Mouse (Mus musculus): Measurements from ENCODE around the gene Adgrg5. TPM values are rescaled to one million over a fixed set of nuclear protein-coding genes. Genes with fewer than 3 reads are reported as not detected.
A peak's percentile ranks its signal among the peaks of the same experiment; 100 is the strongest.

The Adgrg5 gene
- polyA plus RNA-seq, 1 experiment from 2014 or later, result 0.91 TPM

DNA sequence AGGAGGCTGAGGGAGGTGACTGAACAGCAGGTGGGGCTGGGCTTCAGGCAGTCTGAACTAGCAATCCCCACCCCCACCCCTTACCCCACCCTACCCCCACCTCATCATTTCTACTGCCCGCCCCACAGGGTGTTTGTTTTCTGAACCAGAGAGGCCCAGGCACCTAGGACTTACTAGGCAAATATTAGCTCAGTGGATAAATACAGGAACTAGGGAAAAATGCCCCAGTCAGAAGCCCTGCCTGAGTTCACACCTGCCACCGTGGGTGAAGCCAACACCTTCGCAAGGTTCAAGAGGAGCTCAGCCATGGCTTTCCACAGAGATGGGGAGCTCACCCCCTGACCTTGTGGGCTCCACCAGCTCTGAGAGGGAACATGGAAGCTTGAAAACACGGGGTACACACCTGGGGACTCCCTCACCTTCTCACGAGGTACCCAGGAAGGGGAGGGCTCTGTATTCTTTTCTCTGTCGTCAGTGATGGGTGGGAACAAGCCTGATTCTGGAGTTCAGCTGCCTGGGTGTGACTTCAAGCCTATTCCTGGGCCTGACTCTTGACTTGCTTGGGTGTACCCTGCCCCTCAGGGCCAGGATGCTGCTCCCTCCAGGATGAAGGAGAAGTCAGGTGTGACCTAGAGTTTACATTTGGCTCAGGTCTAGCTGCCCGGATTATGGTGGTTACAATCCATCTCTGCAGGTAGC is 51.1 kb downstream of the Adgrg5 start, which contains the start of gene Adgrg1:
Gene Adgrg1 (plus strand): TSS at position 285 of the 699 bp plus-strand sequence.
- peaks cover 88% of the 10 kb centered on the region for H3K4me1 ChIP-seq
- WGBS (ENCODE audit: insufficient replicate concordance), result 49% methylated on average over 7 of the region's 7 CpGs
- H3K4me3 ChIP-seq, result no peak within 1 kb of the TSS
- no peak within 1 kb of the TSS for H3K27ac ChIP-seq
- H3K9me3 ChIP-seq (replicated peaks), result no peaks in the 10 kb centered on the region
- no peak within 1 kb of the TSS for H3K9ac ChIP-seq
- peak; percentile 35 for ATAC-seq
- H3K27me3 ChIP-seq (replicated peaks), result peaks cover 8% of the 10 kb centered on the region; the same call in 1 of the 2 replicates
- H3K36me3 ChIP-seq, result no peaks in the 10 kb centered on the region
- H3K4me2 ChIP-seq, result no peak within 1 kb of the TSS

DNA sequence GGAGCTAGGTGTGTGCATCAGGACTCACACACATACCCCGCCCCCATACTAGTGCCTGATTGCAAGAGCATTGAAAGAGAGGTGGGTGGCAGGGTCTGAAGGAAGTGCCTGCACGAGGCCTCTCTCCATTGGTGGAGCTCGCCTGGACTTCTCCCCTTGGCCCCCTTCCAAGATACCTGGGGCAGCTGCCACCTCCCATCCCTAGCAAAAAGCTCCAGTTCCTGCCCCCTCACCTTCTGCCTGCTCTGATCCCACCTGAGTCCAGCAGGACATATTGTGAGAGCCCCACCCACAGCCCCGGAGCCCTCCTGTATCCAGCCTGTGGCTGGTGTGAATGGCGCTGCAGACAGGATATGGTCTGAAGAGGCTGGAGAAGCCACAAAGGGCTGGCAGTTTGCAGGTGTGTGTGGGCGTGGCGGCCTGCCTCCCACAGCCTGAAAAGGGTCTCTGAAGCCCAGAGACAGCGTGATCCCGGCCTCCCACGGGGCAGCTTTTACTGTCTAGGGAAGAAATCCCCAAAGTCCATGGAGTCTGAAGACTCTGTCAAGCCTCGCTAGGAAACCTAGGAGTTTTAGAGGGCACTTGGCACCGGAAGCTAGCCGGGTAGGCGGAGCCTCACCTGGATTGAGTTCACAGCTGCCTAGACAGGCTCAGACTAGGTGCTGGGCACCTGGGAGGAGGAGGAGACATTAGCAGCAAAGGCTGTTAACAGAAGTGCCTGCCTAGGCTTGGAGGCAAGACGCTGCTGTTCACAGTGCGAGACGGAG is 53.3 kb downstream of the Adgrg5 start:
- Histone ChIP-seq H3K27ac (peak overlapping the region; percentile 50; the same call in 1 of the 2 replicates), H3K9ac (peak overlapping the region; percentile 59), H3K4me2 (peak overlapping the region; percentile 59), H3K27me3 (replicated peaks) (peaks cover 8% of the 10 kb centered on the region; the same call in 1 of the 2 replicates), H3K4me3 (peak overlapping the region; percentile 42), H3K36me3 (no peaks in the 10 kb centered on the region), H3K4me1 (peaks cover 89% of the 10 kb centered on the region), H3K9me3 (replicated peaks) (no peaks in the 10 kb centered on the region)
- ATAC-seq, result no peak
- 26% methylated on average over 17 of the region's 17 CpGs for WGBS (ENCODE audit: insufficient replicate concordance)

DNA sequence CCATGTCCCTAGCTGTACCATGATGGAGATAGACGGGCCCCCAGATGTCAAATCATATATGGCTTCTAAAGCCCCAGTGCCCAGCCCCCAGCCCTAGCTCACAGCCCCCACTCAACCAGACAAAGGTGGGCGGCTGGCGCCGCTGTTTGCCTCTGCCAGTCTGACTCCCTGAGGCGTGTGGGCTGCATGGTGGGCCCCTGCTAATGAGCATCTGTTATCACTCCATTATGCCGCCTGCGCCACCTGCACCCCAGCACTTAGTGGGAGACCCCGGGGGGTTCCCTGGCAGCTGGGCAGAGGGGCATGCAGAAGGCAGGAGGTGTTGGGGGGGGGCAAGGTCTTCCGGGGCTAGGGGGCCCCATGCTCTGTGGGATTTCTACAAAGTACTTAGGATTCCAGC is 54.6 kb downstream of the Adgrg5 start:
- peak overlapping the region; percentile 42 for H3K4me3 ChIP-seq
- H3K9me3 ChIP-seq (replicated peaks), result no peaks in the 10 kb centered on the region
- peaks cover 98% of the 10 kb centered on the region for H3K4me1 ChIP-seq
- 53% methylated on average over 9 of the region's 9 CpGs for WGBS (ENCODE audit: insufficient replicate concordance)
- ATAC-seq, result no peak
- H3K36me3 ChIP-seq, result no peaks in the 10 kb centered on the region
- H3K4me2 ChIP-seq, result peak overlapping the region; percentile 59
- H3K27me3 ChIP-seq (replicated peaks), result peaks cover 8% of the 10 kb centered on the region; the same call in 1 of the 2 replicates
- H3K27ac ChIP-seq, result 0 out of 2 replicates have a peak overlapping the region, but pooled peaks have one; percentile 50
- peak overlapping the region; percentile 59 for H3K9ac ChIP-seq

DNA sequence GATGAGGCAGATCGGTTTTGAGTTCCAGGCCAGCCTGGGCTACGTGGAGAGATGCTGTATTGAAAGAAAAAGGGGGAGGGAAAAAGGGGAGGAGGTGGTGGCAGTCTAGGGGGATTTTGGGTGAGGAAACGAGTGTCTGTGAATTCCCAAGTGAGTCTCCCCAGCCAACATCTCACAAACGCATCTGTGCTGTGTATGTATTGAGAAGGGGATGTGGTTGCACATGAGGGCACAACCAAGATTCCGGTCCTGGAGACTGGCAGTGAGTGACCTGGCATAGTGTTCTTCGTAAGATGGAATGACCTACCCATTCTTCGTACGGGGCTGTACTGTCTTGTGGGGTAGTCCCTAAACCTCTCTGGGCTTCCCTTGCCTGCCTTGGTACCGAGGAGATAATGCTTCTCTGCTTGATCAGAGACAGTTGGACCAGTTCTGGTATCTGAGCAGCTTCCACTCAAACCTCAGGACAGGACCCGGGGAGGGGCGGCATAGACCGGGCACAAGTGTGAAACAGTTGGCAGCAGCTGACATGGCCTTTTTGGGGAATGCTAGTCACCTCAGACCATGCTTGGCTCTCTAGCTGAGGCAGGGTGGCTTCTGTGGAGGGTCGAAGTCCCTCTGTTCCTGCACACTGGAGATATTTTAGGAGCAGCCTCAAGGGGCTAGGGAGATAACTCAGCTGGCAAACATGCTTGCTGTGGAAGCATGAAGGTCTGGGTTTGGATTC is 55.3 kb downstream of the Adgrg5 start:
- H3K4me2 ChIP-seq, result peak overlapping the region; percentile 59
- 46% methylated on average over 13 of the region's 13 CpGs for WGBS (ENCODE audit: insufficient replicate concordance)
- H3K4me3 ChIP-seq, result peak overlapping the region; percentile 42
- peak overlapping the region; percentile 50 for H3K27ac ChIP-seq
- peak overlapping the region; percentile 59 for H3K9ac ChIP-seq
- H3K9me3 ChIP-seq (replicated peaks), result no peaks in the 10 kb centered on the region
- H3K36me3 ChIP-seq, result no peaks in the 10 kb centered on the region
- peaks cover 8% of the 10 kb centered on the region; the same call in 1 of the 2 replicates for H3K27me3 ChIP-seq (replicated peaks)
- peaks cover 98% of the 10 kb centered on the region for H3K4me1 ChIP-seq
- ATAC-seq, result no peak

DNA sequence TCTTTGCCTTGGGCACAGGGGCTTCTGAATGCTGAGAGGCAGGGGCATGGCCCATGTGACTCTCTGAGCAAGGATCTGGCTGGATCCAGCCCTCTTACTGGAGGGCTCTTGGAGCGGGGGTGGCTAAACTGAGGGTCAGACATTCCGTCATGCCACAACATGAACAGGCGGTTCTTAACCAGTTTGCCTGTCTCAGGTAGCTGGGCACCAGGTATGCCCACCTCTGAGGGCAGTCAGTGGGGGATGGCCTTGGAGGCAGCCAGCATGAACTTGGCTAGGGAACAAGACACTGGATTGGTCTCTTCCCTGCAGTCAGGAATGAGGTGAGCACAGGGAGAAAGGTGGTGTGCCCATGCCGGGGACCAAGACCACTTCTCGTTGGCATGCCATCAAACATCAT is 56.7 kb downstream of the Adgrg5 start:
- Histone ChIP-seq H3K27ac (peak overlapping the region; percentile 38; the same call in 1 of the 2 replicates), H3K4me1 (peaks cover 91% of the 10 kb centered on the region), H3K27me3 (replicated peaks) (peaks cover 8% of the 10 kb centered on the region; the same call in 1 of the 2 replicates), H3K9me3 (replicated peaks) (no peaks in the 10 kb centered on the region), H3K4me2 (peak overlapping the region; percentile 29), H3K4me3 (no peak overlapping the region), H3K36me3 (no peaks in the 10 kb centered on the region), H3K9ac (peak overlapping the region; percentile 20; the same call in 1 of the 2 replicates)
- WGBS (ENCODE audit: insufficient replicate concordance), result 78% methylated on average over 5 of the region's 5 CpGs
- no peak for ATAC-seq

DNA sequence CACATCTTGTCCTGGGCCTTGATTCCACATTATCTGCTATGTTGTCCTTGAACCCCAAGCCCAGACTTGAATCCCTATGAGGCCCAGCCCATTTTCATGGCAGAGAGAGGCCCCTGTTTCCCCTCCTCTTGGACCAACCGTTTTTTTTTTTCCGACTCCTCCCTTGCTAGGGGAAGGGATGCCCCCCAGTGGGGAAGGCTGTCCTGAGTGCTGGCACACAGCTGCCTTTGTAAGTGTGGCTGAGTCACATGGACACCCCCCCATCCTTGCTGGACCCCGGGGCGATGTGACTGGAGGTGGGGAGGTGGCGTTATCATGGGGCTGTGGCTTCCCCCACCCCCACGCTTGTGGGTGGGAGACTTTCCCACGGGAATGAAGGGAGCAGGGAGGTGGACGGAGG is 57.5 kb downstream of the Adgrg5 start:
- Histone ChIP-seq H3K27ac (peak overlapping the region; percentile 54), H3K4me2 (0 out of 2 replicates have a peak overlapping the region, but pooled peaks have one; percentile 4), H3K4me1 (peaks cover 83% of the 10 kb centered on the region), H3K36me3 (no peaks in the 10 kb centered on the region), H3K27me3 (replicated peaks) (peaks cover 8% of the 10 kb centered on the region; the same call in 1 of the 2 replicates), H3K9ac (no peak overlapping the region), H3K9me3 (replicated peaks) (no peaks in the 10 kb centered on the region), H3K4me3 (no peak overlapping the region)
- 32% methylated on average over 8 of the region's 8 CpGs for WGBS (ENCODE audit: insufficient replicate concordance)
- ATAC-seq, result no peak

DNA sequence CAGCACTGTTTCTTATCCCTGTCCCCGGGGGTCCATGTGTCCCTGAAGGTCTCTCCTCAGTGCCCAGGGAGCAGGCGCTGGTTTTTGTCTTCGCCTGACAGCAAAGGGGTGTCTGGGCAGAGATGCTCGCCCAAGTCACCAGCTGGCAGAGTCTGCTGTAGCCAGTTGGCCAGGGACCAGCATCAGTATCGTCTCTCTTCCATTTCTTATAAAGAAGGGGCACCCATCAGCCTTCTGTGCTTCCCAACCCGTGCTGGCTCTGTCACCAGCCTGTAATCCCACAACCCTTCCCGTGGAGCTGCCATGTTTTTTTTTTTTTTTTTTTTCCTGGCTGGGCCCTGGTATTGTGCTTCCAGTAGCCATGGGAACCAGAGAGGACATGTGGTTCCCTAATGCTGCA is 58.4 kb downstream of the Adgrg5 start:
- Histone ChIP-seq H3K9me3 (replicated peaks) (no peaks in the 10 kb centered on the region), H3K4me1 (peaks cover 83% of the 10 kb centered on the region), H3K9ac (no peak overlapping the region), H3K4me2 (0 out of 2 replicates have a peak overlapping the region, but pooled peaks have one; percentile 4), H3K27me3 (replicated peaks) (peaks cover 8% of the 10 kb centered on the region; the same call in 1 of the 2 replicates), H3K4me3 (no peak overlapping the region), H3K36me3 (no peaks in the 10 kb centered on the region), H3K27ac (peak overlapping the region; percentile 54)
- ATAC-seq, result no peak
- 79% methylated on average over 7 of the region's 7 CpGs for WGBS (ENCODE audit: insufficient replicate concordance)

DNA sequence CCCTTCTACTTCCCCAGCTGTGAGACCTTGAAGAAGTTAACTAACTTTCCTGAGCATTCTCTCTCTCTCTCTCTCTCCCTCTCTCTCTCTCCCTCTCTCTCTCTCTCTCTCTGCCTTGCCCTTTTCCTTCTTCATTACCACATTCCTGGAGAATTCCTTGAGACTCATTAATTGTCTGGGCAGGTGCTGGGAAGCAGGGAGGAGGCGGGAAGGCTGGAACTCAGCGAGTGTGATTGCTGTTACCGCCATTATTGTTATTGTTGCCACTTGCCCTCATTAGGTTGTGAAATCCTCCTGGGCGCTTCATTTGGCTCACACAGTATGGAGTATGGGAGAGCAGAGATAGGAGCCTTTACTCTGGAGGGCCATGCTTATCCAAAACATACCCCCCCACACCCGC is 59.7 kb downstream of the Adgrg5 start:
- Histone ChIP-seq H3K4me1 (peaks cover 83% of the 10 kb centered on the region), H3K27ac (peak overlapping the region; percentile 98), H3K27me3 (replicated peaks) (peaks cover 3% of the 10 kb centered on the region; the same call in 1 of the 2 replicates), H3K9ac (peak overlapping the region; percentile 96), H3K4me2 (peak overlapping the region; percentile 92), H3K36me3 (peaks cover 11% of the 10 kb centered on the region), H3K9me3 (replicated peaks) (no peaks in the 10 kb centered on the region), H3K4me3 (peak overlapping the region; percentile 86; the same call in 1 of the 2 replicates)
- peak; percentile 28 for ATAC-seq
- WGBS (ENCODE audit: insufficient replicate concordance), result 22% methylated on average over 5 of the region's 5 CpGs

DNA sequence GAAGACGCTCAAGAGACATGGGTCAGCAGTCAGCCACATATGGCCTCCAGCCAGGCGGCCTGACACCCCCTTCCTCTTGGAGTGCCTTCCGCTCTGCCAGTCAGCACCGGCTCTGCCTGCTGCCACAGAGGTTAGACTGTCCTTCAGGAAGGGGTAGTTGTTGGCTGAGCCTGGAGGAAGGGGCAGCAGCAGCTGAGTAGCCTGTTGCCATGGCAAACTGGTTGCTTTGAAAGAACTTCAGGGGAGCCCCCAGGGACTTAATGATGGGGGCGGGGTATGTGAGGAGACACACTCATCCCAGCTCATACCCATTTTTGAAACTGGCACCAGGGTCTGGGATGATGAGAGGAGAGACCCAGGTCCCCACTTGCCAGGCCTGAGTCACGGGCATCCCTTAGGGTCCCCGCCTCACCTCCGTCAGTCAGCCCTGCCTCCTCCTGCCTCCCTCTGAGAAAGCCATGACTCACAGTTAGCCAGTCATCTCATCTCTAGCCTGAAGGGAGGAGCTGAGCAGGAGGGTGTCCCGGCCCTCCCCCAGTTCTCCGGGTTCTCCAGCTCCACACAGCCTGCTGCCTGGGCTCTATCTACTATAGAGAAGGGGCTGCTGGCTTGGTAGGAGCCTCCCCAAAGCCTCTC is 60.5 kb downstream of the Adgrg5 start:
- ATAC-seq, result peak; percentile 88
- Histone ChIP-seq H3K4me3 (peak overlapping the region; percentile 86), H3K9ac (peak overlapping the region; percentile 96), H3K9me3 (replicated peaks) (no peaks in the 10 kb centered on the region), H3K4me2 (peak overlapping the region; percentile 92), H3K4me1 (peaks cover 83% of the 10 kb centered on the region), H3K36me3 (peaks cover 19% of the 10 kb centered on the region), H3K27me3 (replicated peaks) (no peaks in the 10 kb centered on the region), H3K27ac (peak overlapping the region; percentile 98)
- 8% methylated on average over 10 of the region's 10 CpGs for WGBS (ENCODE audit: insufficient replicate concordance)

DNA sequence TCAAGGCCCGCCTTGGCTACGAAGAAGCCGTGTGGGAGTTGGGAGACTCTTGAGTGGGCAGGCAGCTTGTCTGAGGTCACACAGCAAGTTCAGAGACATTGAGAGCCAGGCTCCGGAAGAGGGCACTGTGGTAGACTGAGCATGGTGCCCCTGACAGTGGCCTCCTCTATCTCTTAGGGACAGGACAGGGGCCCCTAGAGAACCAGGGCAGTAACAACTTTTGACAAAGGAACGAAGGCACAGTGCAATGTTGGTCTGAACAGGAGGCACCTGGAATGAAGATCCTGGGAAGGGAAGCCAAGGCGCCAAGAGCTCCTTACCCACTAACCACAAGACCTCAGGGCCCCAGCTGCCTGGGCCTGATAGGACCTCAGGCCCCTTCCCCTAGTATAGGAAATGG is 61.5 kb downstream of the Adgrg5 start:
- ATAC-seq, result peak; percentile 81
- Histone ChIP-seq H3K27me3 (replicated peaks) (no peaks in the 10 kb centered on the region), H3K9ac (peak overlapping the region; percentile 96), H3K4me3 (peak overlapping the region; percentile 86), H3K27ac (peak overlapping the region; percentile 98), H3K36me3 (peaks cover 29% of the 10 kb centered on the region), H3K4me1 (peaks cover 83% of the 10 kb centered on the region), H3K9me3 (replicated peaks) (no peaks in the 10 kb centered on the region), H3K4me2 (peak overlapping the region; percentile 92)
- WGBS (ENCODE audit: insufficient replicate concordance), result 14% methylated on average over 6 of the region's 6 CpGs

DNA sequence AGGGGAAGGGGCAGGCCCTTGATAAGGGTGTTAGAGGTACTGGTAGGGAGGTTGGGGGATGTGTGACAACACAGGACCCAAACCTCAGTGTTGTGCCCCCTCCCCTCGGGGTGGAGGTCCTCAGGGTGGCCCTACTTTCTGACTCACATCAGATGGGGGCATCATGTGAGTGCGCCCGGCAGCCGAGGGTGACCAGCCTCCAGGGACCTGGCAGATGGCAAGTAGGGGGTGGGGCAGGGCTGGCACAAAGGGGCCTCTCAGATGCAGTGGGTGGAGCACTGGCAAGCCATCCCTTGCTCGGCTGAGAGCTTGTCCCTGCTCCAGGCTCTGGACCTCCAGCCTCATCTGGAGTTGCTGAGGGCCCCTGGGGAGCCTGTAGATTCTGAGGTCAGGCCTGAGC is 63.2 kb downstream of the Adgrg5 start:
- Histone ChIP-seq H3K9ac (peak overlapping the region; percentile 96), H3K9me3 (replicated peaks) (no peaks in the 10 kb centered on the region), H3K36me3 (peaks cover 46% of the 10 kb centered on the region), H3K27me3 (replicated peaks) (no peaks in the 10 kb centered on the region), H3K4me2 (peak overlapping the region; percentile 92), H3K4me3 (peak overlapping the region; percentile 86), H3K4me1 (peaks cover 83% of the 10 kb centered on the region), H3K27ac (peak overlapping the region; percentile 98)
- 25% methylated on average over 5 of the region's 5 CpGs for WGBS (ENCODE audit: insufficient replicate concordance)
- ATAC-seq, result no peak
